23 mouse cellular contexts compared by ENCODE assay signal in genomic region chr3:135417799-135418198, GRCm38 (mm10). TPM values are rescaled to one million over a fixed set of nuclear protein-coding genes. Genes with fewer than 3 reads are reported as not detected.
A peak's percentile ranks its signal among the peaks of the same experiment; 100 is the strongest.
DNase-seq lines count a peak whose midpoint lies in the region; ATAC-seq lines count a peak whose summit lies in the region.
"Had no signal": no experiment of that assay in that cellular context is flagged by ENCODE, and none has a peak within 500 bp of the region (broad histone marks: within the 10 kb centered on the region; RNA-seq: fewer than 3 reads in every experiment).

No protein-coding gene starts in this region.

- H3K27ac ChIP-seq in forebrain, embryonic 16.5 days (ENCODE audit: low read length): no peak overlapping the region
- H3K27ac ChIP-seq: hindbrain, postnatal 0 days; kidney, embryonic 15.5 days; limb, embryonic 15.5 days; macrophage; stomach, embryonic 15.5 days had no signal

- H3K4me2 ChIP-seq in forebrain, embryonic 16.5 days (ENCODE audit: low read length): no peak overlapping the region
- H3K4me2 ChIP-seq: heart, embryonic 11.5 days; kidney, embryonic 15.5 days; limb, embryonic 15.5 days; stomach, embryonic 15.5 days had no signal

- peaks cover 70% of the 10 kb centered on the region for H3K4me1 ChIP-seq in megakaryocyte, embryonic 14.5 days
- H3K4me1 ChIP-seq in forebrain, embryonic 16.5 days (replicated peaks; ENCODE audit: control insufficient read depth, insufficient read depth, low read length): peaks cover 7% of the 10 kb centered on the region; the same call in 1 of the 2 replicates

- no peak overlapping the region for H3K9ac ChIP-seq in forebrain, embryonic 16.5 days (replicated peaks; ENCODE audit: low read depth, low read length)
- H3K9ac ChIP-seq: kidney, embryonic 15.5 days; limb, embryonic 15.5 days; stomach, embryonic 15.5 days had no signal

- DNase-seq in heart, adult 11 months: peak; percentile 72
- DNase-seq in heart, postnatal 25 days (ENCODE audit: low spot score): no peak
- DNase-seq in thymus, postnatal 14 days: peak; percentile 69
- DNase-seq in gastrocnemius, postnatal 10 days: no peak
- DNase-seq in frontal cortex, postnatal 36 days (ENCODE audit: low spot score in 2 of 2): no peak
- DNase-seq: adrenal gland, adult 2 months; cerebellum, postnatal 14 days; gastrocnemius, postnatal 14 days; heart, postnatal 4 days; lung, adult 18-20 months; right cerebral cortex, postnatal 14 days had no signal

- H3K27me3 ChIP-seq in megakaryocyte, embryonic 14.5 days (replicated peaks): no peaks in the 10 kb centered on the region
- no peaks in the 10 kb centered on the region for H3K27me3 ChIP-seq in forebrain, embryonic 16.5 days (replicated peaks; ENCODE audit: control insufficient read depth, insufficient read depth, low read length)
- H3K27me3 ChIP-seq: kidney, embryonic 15.5 days; limb, embryonic 15.5 days; Patski; stomach, embryonic 15.5 days had no signal

- peak overlapping the region; percentile 82 for H3K4me3 ChIP-seq in megakaryocyte, embryonic 14.5 days (replicated peaks)
- no peak overlapping the region for H3K4me3 ChIP-seq in forebrain, embryonic 16.5 days (replicated peaks; ENCODE audit: low read length)
- H3K4me3 ChIP-seq: kidney, embryonic 15.5 days; limb, embryonic 15.5 days; stomach, embryonic 15.5 days had no signal

- intact Hi-C loops in heart, postnatal 25 days (cut with DNase I): no loop called here

- peaks cover 32% of the 10 kb centered on the region for H3K36me3 ChIP-seq in megakaryocyte, embryonic 14.5 days (replicated peaks; ENCODE audit: low read length)
- no peaks in the 10 kb centered on the region for H3K36me3 ChIP-seq in forebrain, embryonic 16.5 days (ENCODE audit: control insufficient read depth, insufficient read depth)
- H3K36me3 ChIP-seq: limb, embryonic 15.5 days; stomach, embryonic 15.5 days had no signal

- 83% methylated on average over 3 of the region's 3 CpGs for WGBS in forebrain, embryonic 16.5 days

- ATAC-seq in activated CD4-positive, CD25-positive, alpha-beta regulatory T cell, adult 4 months: peak; percentile 83
- ATAC-seq in forebrain, embryonic 16.5 days: no peak
- ATAC-seq: forebrain, embryonic 14.5 days; hindbrain, postnatal 0 days; midbrain, embryonic 16.5 days; Patski had no signal

- no peaks in the 10 kb centered on the region for H3K9me3 ChIP-seq in megakaryocyte, embryonic 14.5 days
- no peaks in the 10 kb centered on the region for H3K9me3 ChIP-seq in forebrain, embryonic 16.5 days (ENCODE audit: control insufficient read depth, low read length)
- H3K9me3 ChIP-seq: kidney, embryonic 15.5 days; limb, embryonic 15.5 days; stomach, embryonic 15.5 days had no signal

RNA-seq across cellular contexts. Expression of gene Cisd2, which starts 5.9 kb away (rescaled TPM):
- 10 to 100 TPM; 50.2 to 54.3 TPM for total RNA-seq in heart, postnatal 25 days (2021)
- polyA plus RNA-seq in activated CD4-positive, CD25-positive, alpha-beta regulatory T cell, adult 4 months (2017; shearing (Covaris generic)): 10 to 100 TPM; 59.1 to 73.2 TPM
- 20.5 and 23.0 TPM in 2 replicates for polyA plus RNA-seq in megakaryocyte, embryonic 14.5 days (2012; ENCODE audit: insufficient read depth, low replicate concordance)
- total RNA-seq in gastrocnemius, postnatal 10 days (2021): 10 to 100 TPM; 21.3 to 21.8 TPM
- 63.7 and 72.5 TPM in 2 replicates for polyA plus RNA-seq in forebrain, embryonic 16.5 days (2015; fragmentation: Nextera tagmentation; extraction: Ambion mirVana)

RNA-seq across cellular contexts. Expression of gene Ube2d3, which starts 20.1 kb away (rescaled TPM):
- 100 to 1,000 TPM; 338 to 361 TPM for total RNA-seq in heart, postnatal 25 days (2021)
- 100 to 1,000 TPM; 387 to 403 TPM for polyA plus RNA-seq in activated CD4-positive, CD25-positive, alpha-beta regulatory T cell, adult 4 months (2017; shearing (Covaris generic))
- 185 and 391 TPM in 2 replicates for polyA plus RNA-seq in megakaryocyte, embryonic 14.5 days (2012; ENCODE audit: insufficient read depth, low replicate concordance)
- total RNA-seq in gastrocnemius, postnatal 10 days (2021): 100 to 1,000 TPM; 340 to 341 TPM
- polyA plus RNA-seq in forebrain, embryonic 16.5 days (2015; fragmentation: Nextera tagmentation; extraction: Ambion mirVana): 383 and 423 TPM in 2 replicates

Comparison
In these comparisons a context has a peak if more than half of its experiments do, and no peak if none do; other contexts are left out.
1. DNase-seq: peak in heart, adult 11 months (single experiment) and thymus, postnatal 14 days (single experiment); none in heart, postnatal 25 days (single experiment), gastrocnemius, postnatal 10 days (single experiment) and frontal cortex, postnatal 36 days (0 of 2).